Mouse (Mus musculus): ENCODE data around the gene Igfbp3.

Gene Igfbp3

GRCm38 (mm10) chr11:7161502-7162174 lies 52.1 kb downstream of the Igfbp3 start:
- DNase-seq (ENCODE audit: low spot score), result peak; percentile 79

GRCm38 (mm10) chr11:7160637-7161101 lies 53.1 kb downstream of the Igfbp3 start:
- peak; percentile 31 for DNase-seq (ENCODE audit: low spot score)

DNA sequence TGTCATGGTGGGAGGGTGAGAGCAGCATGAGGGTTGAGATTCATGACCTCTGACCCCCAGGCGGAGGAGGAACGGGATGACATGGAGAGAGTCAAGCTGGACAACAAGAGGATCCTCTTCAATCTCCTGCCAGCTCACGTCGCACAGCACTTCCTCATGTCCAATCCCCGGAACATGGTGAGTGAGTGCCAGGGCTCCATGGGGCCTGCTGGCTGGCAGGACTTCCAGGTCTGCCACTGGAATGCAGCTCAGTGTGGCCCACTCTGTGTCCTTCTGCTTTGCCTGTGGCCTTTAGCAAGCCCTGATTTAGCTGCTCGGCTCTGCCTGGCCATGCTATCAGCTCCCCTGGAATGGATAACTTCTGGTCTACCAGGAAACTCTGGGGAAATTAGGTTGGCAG lies 53.6 kb downstream of the Igfbp3 start:
- DNase-seq (ENCODE audit: low spot score), result no peak

DNA sequence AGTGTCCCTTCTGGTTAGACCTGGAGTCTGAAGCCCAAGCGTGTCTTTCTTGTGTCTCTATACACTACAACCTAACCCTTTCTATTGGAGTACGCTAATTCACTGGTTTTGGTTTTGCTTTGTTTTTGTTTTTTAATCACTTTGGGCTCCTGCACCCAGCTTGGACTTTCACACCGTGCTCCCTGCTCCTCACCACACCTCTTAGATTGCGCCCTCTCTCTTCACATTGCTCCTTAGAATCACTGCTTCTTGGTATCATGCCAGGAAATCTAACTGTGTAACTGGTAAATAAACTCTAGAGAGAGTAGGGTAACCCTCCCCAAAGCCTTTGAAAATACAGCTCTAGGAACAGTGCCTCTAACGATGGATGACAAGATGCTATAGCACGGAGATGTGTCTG lies 55.5 kb downstream of the Igfbp3 start:
- DNase-seq (ENCODE audit: low spot score), result no peak

DNA sequence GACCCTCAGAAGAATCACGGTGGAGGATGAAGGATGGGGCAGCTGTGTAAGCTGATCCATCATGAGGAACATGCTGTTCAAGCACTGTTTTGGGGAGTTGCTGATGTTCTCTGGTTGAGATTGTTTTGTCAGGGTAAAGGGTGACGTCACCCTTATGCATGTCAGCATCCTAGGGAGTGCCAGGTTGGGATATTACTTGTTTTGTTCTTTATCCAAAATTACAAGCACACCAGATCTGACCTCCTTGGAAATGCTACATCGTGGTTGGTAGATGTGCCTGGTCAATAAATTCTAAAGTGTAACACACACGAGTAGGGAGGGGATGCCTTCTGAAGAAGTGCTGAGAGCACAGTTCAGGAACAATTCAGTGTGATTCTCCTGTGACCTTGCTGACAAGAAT lies 57.3 kb downstream of the Igfbp3 start:
- no peak for DNase-seq (ENCODE audit: low spot score)
